10 mouse cellular contexts compared by ENCODE assay signal in genomic region chr17:86408614-86409006, GRCm38 (mm10).
DNase-seq lines count a peak whose midpoint lies in the region.
"Had no signal": no experiment of that assay in that cellular context is flagged by ENCODE, and none has a peak within 500 bp of the region (broad histone marks: within the 10 kb centered on the region; RNA-seq: fewer than 3 reads in every experiment).

No protein-coding gene starts in this region.

- peak; percentile 48 for DNase-seq in cerebellum, adult 11-12 months
- DNase-seq in cerebellum, adult 11 months, result no peak
- peak; percentile 56 for DNase-seq in cerebellum, adult 9-11 months
- DNase-seq in cerebellum, postnatal 4 days (ENCODE audit: low spot score in 2 of 2), result no peak
- peak; percentile 64 for DNase-seq in brain, adult 2 months (ENCODE audit: low read depth, low spot score)
- no peak for DNase-seq in urinary bladder, postnatal 10 days (ENCODE audit: low spot score)
- DNase-seq: adrenal gland, postnatal 10 days; adrenal gland, postnatal 36 days; B cell, adult 2 months; heart, postnatal 36 days had no signal

Comparison
In these comparisons a context has a peak if more than half of its experiments do, and no peak if none do; other contexts are left out.
1. DNase-seq: peak in cerebellum, adult 11-12 months (single experiment), cerebellum, adult 9-11 months (single experiment) and brain, adult 2 months (single experiment); none in cerebellum, adult 11 months (single experiment), cerebellum, postnatal 4 days (0 of 2) and urinary bladder, postnatal 10 days (single experiment).